Mouse (Mus musculus) cerebellum, adult 18-20 months (tissue): Measurements from ENCODE around the gene Gm42674.

Experiments used
- DNase-seq, 2 experiments: peaks; one replicate each; pipeline ENCODE4 v3.0.0; 2021

The Gm42674 gene

DNA sequence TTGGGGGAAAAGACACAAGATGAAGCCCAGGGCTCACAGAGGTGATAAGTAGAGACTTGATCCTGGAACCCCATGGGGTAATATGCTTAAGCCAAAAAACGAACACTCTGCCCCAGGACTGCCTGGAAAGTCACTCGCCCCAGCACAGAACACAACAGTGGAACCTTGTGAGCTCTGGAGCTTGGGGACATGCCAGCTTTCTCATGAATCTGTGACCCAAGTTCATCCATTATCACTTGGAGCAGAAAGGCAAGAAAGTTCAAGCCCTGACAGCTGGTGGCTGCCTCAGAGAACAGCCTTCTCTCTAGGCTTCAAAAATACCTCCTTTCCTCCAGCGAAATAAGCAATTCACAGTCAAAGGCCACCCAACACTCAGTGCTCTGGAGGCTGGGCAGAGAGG is 2.3 kb upstream of the Gm42674 start:
- no peak for DNase-seq

DNA sequence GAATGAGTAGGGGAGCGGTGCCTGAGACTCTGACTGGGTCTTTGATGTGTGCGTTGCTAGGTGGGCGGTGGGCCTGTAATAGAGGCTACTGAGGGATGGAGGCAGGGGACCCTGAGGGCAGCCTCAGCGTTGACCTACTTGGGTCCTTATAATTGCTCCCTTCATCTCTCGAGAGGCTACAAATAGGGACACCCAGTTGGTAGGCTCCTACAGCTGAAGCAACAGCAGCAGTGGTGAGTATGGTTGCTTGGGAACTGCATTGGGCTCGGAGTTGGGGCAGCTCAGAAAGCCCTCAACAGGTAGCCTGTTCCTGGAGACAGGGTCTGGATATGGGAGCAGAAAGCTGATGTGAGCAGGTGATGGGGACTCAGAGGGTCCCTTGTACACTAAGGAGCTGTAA is 1.7 kb upstream of the Gm42674 start:
- DNase-seq, result no peak

GRCm38 (mm10) chr3:90600458-90601195 is 1.1 kb upstream of the Gm42674 start:
- DNase-seq, result no peak

GRCm38 (mm10) chr3:90603623-90604022 is 1.9 kb downstream of the Gm42674 start, which contains the start of gene S100a4:
Gene S100a4, plus strand, starts transcription at chr3:90603771.
- DNase-seq, result no peak

- DNase-seq, result no peak
Observed at GRCm38 (mm10) chr3:90604416-90604815, 2.7 kb downstream of the Gm42674 start.

DNA sequence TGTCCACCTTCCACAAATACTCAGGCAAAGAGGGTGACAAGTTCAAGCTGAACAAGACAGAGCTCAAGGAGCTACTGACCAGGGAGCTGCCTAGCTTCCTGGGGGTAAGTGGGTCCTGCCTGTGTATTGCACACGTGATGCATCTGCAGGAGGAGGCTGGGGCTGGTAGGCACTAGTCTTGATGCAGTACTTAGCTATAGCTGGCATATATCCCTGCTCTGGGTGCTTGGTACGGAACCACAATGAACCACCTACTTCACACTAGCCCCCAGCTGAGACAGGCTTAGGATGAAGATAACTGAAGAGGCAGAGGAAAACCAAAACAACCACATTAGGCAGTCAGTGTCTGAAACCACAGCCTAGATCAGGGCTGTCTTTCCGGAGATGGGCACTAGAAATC is 3.3 kb downstream of the Gm42674 start:
- DNase-seq, result no peak

- DNase-seq, result no peak
Observed at GRCm38 (mm10) chr3:90605736-90606135, 4.0 kb downstream of the Gm42674 start.

GRCm38 (mm10) chr3:90606185-90606584 is 4.5 kb downstream of the Gm42674 start:
- DNase-seq, result no peak

- no peak for DNase-seq
Observed at GRCm38 (mm10) chr3:90607361-90607760, 5.7 kb downstream of the Gm42674 start.

GRCm38 (mm10) chr3:90608223-90608622 is 6.5 kb downstream of the Gm42674 start, which contains the start of gene S100a5:
Gene S100a5, plus strand, starts transcription at chr3:90608523.
- DNase-seq, result no peak

- no peak for DNase-seq
Observed at GRCm38 (mm10) chr3:90609102-90609501, 7.4 kb downstream of the Gm42674 start.

GRCm38 (mm10) chr3:90611494-90611893 is 9.8 kb downstream of the Gm42674 start:
- DNase-seq, result no peak

GRCm38 (mm10) chr3:90612061-90612460 is 10.4 kb downstream of the Gm42674 start:
- no peak for DNase-seq

GRCm38 (mm10) chr3:90612728-90613291 is 11.1 kb downstream of the Gm42674 start, which contains the start of gene S100a6:
Gene S100a6, plus strand, starts transcription at chr3:90612882.
- DNase-seq, result peak; percentile 11 to 30

DNA sequence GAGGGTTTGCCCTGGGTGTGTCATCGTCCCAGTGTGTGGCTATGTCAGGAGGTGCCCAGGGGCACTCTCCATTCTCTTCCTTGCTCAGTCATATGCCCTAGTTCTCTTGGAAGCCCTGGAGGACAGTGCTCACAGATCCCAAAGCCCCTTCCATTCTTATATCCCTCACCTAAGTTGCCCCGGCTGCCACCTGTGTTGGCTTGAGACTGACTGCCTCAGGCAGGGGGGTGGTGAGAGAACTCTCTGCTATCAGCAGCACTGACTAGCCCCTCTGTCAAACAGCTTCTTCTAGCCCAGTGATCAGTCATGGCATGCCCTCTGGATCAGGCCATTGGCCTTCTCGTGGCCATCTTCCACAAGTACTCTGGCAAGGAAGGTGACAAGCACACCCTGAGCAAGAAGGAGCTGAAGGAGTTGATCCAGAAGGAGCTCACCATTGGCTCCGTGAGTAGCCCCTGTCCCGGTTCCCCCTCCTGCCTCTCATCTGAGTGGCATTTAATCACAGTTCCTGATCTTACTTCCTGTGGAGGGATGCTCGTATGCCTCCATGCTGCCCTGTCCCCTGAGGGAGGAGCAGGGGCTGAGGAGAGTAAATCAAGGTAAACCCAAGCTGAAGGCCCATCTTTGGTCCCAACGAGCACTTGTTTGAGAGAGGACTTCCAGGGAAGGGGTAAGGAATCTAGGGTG is 11.9 kb downstream of the Gm42674 start:
- no peak for DNase-seq

DNA sequence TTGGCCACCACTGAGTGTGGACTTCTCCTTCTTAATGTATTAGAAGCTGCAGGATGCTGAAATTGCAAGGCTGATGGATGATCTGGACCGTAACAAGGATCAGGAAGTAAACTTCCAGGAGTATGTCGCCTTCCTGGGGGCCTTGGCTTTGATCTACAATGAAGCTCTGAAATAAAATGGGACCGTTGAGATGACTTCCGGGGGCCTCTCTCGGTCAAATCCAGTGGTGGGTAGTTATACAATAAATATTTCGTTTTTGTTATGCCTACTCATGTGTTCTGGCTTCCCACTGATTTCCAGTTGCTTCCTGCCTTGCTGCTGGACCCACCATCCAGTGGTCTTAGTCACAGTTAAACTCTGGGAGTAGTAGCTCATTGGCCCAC is 12.4 kb downstream of the Gm42674 start:
- no peak for DNase-seq

DNA sequence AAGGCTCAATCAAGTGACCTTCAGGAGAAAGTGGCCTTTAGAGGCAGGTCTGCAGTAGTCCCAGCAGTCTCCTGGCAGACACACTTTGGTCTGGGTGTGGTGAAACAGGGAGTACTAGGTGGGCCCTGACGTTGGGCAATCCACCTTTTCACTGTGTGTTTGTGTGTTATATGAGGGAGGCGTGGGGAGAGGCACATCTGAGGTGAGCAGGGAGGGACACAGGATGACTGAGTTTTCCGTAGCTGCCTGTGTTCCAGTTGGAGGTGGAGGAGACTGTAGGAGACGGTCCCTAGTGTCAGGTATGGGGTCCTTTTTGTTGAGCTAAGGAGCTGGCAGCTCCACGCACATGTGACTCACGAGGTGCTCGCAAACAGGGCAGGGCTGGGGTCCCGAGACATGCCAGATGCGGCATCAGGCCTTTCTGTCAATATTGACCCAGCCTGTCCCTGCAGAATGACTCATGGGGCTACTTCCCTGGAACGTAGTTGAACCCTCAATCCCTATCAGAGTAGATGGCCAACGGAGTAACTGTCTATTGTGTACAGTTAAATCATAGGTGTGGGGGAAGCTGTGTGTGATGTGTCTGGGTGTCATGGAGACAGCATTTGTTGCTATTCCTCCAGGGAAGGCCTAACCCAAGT is 13.0 kb downstream of the Gm42674 start:
- no peak for DNase-seq

GRCm38 (mm10) chr3:90615415-90615814 is 13.7 kb downstream of the Gm42674 start:
- peak; percentile 37 to 41 for DNase-seq

DNA sequence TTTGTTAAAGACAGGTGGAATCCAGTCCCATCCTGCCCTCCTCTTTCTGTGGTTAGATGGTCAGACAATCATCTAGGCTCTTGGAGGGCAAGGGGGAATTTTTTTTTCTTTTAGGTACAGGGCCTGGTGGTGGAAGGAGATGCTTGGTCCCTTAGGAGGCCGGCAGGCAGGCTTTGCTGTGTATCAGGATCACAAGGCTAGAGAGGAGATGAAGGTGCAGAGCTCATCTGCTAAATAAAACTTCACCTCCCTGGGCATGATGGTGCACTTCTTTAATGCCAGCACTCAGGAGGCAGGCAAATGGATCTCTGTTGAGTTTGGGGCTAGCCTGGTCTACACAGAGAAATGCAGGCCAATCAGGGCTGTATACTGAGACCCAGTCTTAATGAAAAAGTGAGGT is 14.2 kb downstream of the Gm42674 start:
- DNase-seq, result no peak

DNA sequence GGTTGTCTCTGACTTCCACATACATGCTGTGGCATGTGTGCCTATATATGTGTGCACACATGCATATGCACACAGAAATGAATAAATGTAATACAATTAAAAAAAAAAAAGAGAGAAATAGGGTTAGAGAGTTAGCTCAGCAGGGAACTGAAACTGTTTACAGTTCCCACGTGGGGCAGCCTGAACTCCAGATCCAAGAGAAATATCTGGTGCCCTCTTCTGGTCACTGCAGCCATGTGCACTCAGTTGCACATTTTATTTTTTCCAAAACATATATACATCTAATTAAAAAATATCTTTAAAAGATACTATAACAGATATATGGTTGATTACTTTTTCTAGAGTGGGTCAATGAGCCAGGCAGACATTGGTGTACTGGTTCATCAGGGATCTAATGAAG is 15.9 kb downstream of the Gm42674 start:
- no peak for DNase-seq

- DNase-seq, result no peak
Observed at GRCm38 (mm10) chr3:90621552-90621951, 19.8 kb downstream of the Gm42674 start.

DNA sequence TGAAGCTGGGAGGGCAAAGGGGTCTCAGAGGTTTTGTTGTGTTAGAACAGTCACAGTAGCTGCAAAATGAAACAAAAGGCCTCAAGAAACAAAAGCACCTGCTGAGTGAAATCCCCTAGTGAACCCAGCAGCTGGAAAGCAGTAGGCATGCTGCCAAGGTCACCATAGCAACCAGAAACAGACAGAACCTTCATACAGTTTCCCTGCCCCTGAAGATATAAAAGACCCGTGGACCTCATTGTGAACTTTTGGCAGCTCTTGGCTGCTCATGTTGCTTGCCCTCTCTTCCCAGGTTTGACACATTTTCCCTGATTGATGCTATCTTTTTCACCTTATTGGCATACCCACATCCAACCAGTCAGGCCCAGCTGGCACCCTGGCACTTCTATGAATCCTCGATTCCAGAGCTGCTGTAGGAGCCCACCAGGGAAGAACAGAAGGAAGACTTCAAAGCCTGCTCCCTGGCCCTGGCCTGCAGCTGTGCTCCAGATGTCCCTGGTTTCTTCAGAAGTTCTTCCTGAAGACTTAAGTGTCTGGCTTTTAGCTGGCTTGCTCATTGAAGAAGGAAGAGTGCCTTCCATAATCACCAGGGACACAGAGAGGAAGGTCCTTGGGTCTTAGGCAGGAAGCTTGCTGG is 21.8 kb downstream of the Gm42674 start:
- DNase-seq, result no peak

GRCm38 (mm10) chr3:90625496-90625895 is 23.8 kb downstream of the Gm42674 start:
- DNase-seq, result no peak
